Mouse (Mus musculus) heart, embryonic 11.5 days (tissue): ENCODE data around the gene Anks1. TPM values are rescaled to one million over a fixed set of nuclear protein-coding genes. Genes with fewer than 3 reads are reported as not detected.

Source experiments
- ATAC-seq: fragments of 200-750 bp; cut with Nextera tagmentation; replicated peaks from 2 replicates; pipeline ENCODE4 v1.8.0; 2017; ENCODE audit warnings: moderate library complexity; ENCODE audit not compliant: insufficient number of reproducible peaks, low FRiP score, low TSS enrichment
- H3K27ac ChIP-seq: fragments of 300-500 bp; sonication (generic); 2 replicates; pipeline ENCODE4 v1.5.1; 2014; ENCODE audit warnings: mild to moderate bottlenecking, low read depth, low read length
- H3K27me3 ChIP-seq: fragments of 300-500 bp; sonication (generic); 2 replicates; pipeline ENCODE4 v1.6.1; 2014; ENCODE audit warnings: mild to moderate bottlenecking, low read length, mixed read lengths; ENCODE audit not compliant: control insufficient read depth, insufficient read depth
- H3K36me3 ChIP-seq: fragments of 300-500 bp; sonication (generic); 2 replicates; pipeline ENCODE4 v1.6.1; 2014; ENCODE audit warnings: mild to moderate bottlenecking, low read length, moderate library complexity, mixed read lengths; ENCODE audit not compliant: control insufficient read depth, insufficient read depth
- H3K4me1 ChIP-seq: fragments of 300-500 bp; sonication (generic); 2 replicates; pipeline ENCODE4 v1.6.1; 2014; ENCODE audit warnings: low read length; ENCODE audit not compliant: control insufficient read depth, insufficient read depth
- H3K4me2 ChIP-seq: fragments of 300-500 bp; sonication (generic); 2 replicates; pipeline ENCODE4 v1.6.1; 2014; ENCODE audit warnings: mild to moderate bottlenecking, moderate library complexity
- H3K4me3 ChIP-seq: fragments of 300-500 bp; sonication (generic); 2 replicates; pipeline ENCODE4 v1.5.1; 2014; ENCODE audit warnings: low read depth, low read length
- H3K9ac ChIP-seq: fragments of 300-500 bp; sonication (generic); 2 replicates; pipeline ENCODE4 v1.6.1; 2014; ENCODE audit warnings: mild to moderate bottlenecking, low read depth, low read length, moderate library complexity
- H3K9me3 ChIP-seq: fragments of 300-500 bp; sonication (generic); replicated peaks from 2 replicates; pipeline ENCODE4 v1.6.1; 2016; ENCODE audit warnings: low read length; ENCODE audit not compliant: control insufficient read depth
- WGBS: fragments of 180-500 bp; shearing (Covaris S2); extraction: QIAGEN DNeasy Blood & Tissue Kit; methylation state at CpG from one replicate; pipeline ENCODE4 v1.1.7; 2014; ENCODE audit not compliant: insufficient replicate concordance; 5-methylcytosine and 5-hydroxymethylcytosine counted together
- polyA plus RNA-seq: library from polyadenylated mRNA; unstranded; fragments of >200 nt; fragmentation: Nextera tagmentation; extraction: Ambion mirVana; gene quantifications from 2 replicates; pipeline ENCODE4 v1.2.1, GENCODE M21; 2014

Anks1 gene
- polyA plus RNA-seq, 1 experiment from 2014 or later = 6.9 TPM

GRCm38 (mm10) chr17:28088718-28089117, 179.6 kb downstream of the Anks1 start:
- Histone ChIP-seq H3K27ac (no peak overlapping the region), H3K36me3 (no peaks in the 10 kb centered on the region), H3K27me3 (no peaks in the 10 kb centered on the region), H3K4me3 (no peak overlapping the region), H3K9me3 (0 out of 2 replicates have a peak, but pooled peaks cover 2% of the 10 kb centered on the region), H3K9ac (no peak overlapping the region), H3K4me2 (no peak overlapping the region), H3K4me1 (peaks cover 14% of the 10 kb centered on the region)
- ATAC-seq = no peak
- 81% methylated on average over 6 of the region's 6 CpGs for WGBS

- Histone ChIP-seq H3K4me3 (no peak overlapping the region), H3K36me3 (no peaks in the 10 kb centered on the region), H3K27me3 (no peaks in the 10 kb centered on the region), H3K4me2 (no peak overlapping the region), H3K4me1 (peaks cover 7% of the 10 kb centered on the region), H3K9me3 (peaks cover 5% of the 10 kb centered on the region; the same call in 1 of the 2 replicates), H3K9ac (no peak overlapping the region), H3K27ac (no peak overlapping the region)
- WGBS = 89% methylated on average over 2 of the region's 2 CpGs
- ATAC-seq = no peak
These were observed 183.2 kb downstream of the Anks1 start for GRCm38 (mm10) chr17:28092297-28092696.

GRCm38 (mm10) chr17:28093837-28094236, 184.7 kb downstream of the Anks1 start:
- no peak overlapping the region for H3K4me3 ChIP-seq
- no peak overlapping the region for H3K27ac ChIP-seq
- no peak overlapping the region for H3K9ac ChIP-seq
- H3K4me1 ChIP-seq = no peaks in the 10 kb centered on the region
- WGBS = 75% methylated on average over 3 of the region's 3 CpGs
- H3K9me3 ChIP-seq = peaks cover 5% of the 10 kb centered on the region; the same call in 1 of the 2 replicates
- no peak for ATAC-seq
- H3K36me3 ChIP-seq = no peaks in the 10 kb centered on the region
- no peak overlapping the region for H3K4me2 ChIP-seq
- peaks cover 3% of the 10 kb centered on the region; the same call in 1 of the 2 replicates for H3K27me3 ChIP-seq

GRCm38 (mm10) chr17:28096418-28096817, 187.3 kb downstream of the Anks1 start:
- no peak overlapping the region for H3K9ac ChIP-seq
- peaks cover 3% of the 10 kb centered on the region; the same call in 1 of the 2 replicates for H3K27me3 ChIP-seq
- H3K36me3 ChIP-seq = no peaks in the 10 kb centered on the region
- H3K4me1 ChIP-seq = no peaks in the 10 kb centered on the region
- ATAC-seq = no peak
- no peak overlapping the region for H3K27ac ChIP-seq
- no peak overlapping the region for H3K4me2 ChIP-seq
- peaks cover 5% of the 10 kb centered on the region; the same call in 1 of the 2 replicates for H3K9me3 ChIP-seq
- no peak overlapping the region for H3K4me3 ChIP-seq
- 79% methylated on average over 10 of the region's 10 CpGs for WGBS

GRCm38 (mm10) chr17:28097308-28097707, 188.2 kb downstream of the Anks1 start:
- Histone ChIP-seq H3K27ac (no peak overlapping the region), H3K9ac (no peak overlapping the region), H3K4me1 (no peaks in the 10 kb centered on the region), H3K4me3 (no peak overlapping the region), H3K27me3 (peaks cover 3% of the 10 kb centered on the region; the same call in 1 of the 2 replicates), H3K4me2 (no peak overlapping the region), H3K9me3 (peaks cover 3% of the 10 kb centered on the region; the same call in 1 of the 2 replicates), H3K36me3 (no peaks in the 10 kb centered on the region)
- WGBS = 79% methylated on average over 13 of the region's 13 CpGs
- no peak for ATAC-seq

- no peak overlapping the region for H3K4me3 ChIP-seq
- ATAC-seq = no peak
- H3K4me2 ChIP-seq = no peak overlapping the region
- no peaks in the 10 kb centered on the region for H3K9me3 ChIP-seq
- WGBS = 59% methylated on average over 3 of the region's 3 CpGs
- no peaks in the 10 kb centered on the region for H3K4me1 ChIP-seq
- H3K36me3 ChIP-seq = no peaks in the 10 kb centered on the region
- no peak overlapping the region for H3K27ac ChIP-seq
- peaks cover 3% of the 10 kb centered on the region; the same call in 1 of the 2 replicates for H3K27me3 ChIP-seq
- no peak overlapping the region for H3K9ac ChIP-seq
These were observed 190.0 kb downstream of the Anks1 start for GRCm38 (mm10) chr17:28099086-28099485.

- Histone ChIP-seq H3K9me3 (no peaks in the 10 kb centered on the region), H3K4me1 (no peaks in the 10 kb centered on the region), H3K9ac (no peak overlapping the region), H3K36me3 (no peaks in the 10 kb centered on the region), H3K4me2 (no peak overlapping the region), H3K4me3 (no peak overlapping the region), H3K27me3 (peaks cover 3% of the 10 kb centered on the region; the same call in 1 of the 2 replicates), H3K27ac (no peak overlapping the region)
- WGBS = 90% methylated on average over 1 of the region's 1 CpGs
- no peak for ATAC-seq
These were observed 191.6 kb downstream of the Anks1 start for GRCm38 (mm10) chr17:28100669-28101068.

- ATAC-seq = no peak
- peaks cover 3% of the 10 kb centered on the region; the same call in 1 of the 2 replicates for H3K27me3 ChIP-seq
- H3K4me2 ChIP-seq = no peak overlapping the region
- H3K36me3 ChIP-seq = no peaks in the 10 kb centered on the region
- no peak overlapping the region for H3K27ac ChIP-seq
- H3K4me3 ChIP-seq = no peak overlapping the region
- H3K9ac ChIP-seq = no peak overlapping the region
- H3K9me3 ChIP-seq = no peaks in the 10 kb centered on the region
- WGBS = 65% methylated on average over 12 of the region's 12 CpGs
- H3K4me1 ChIP-seq = no peaks in the 10 kb centered on the region
These were observed 192.3 kb downstream of the Anks1 start for GRCm38 (mm10) chr17:28101284-28101887.

- 41% methylated on average over 10 of the region's 10 CpGs for WGBS
- Histone ChIP-seq H3K9ac (no peak overlapping the region), H3K4me1 (peaks cover 2% of the 10 kb centered on the region; the same call in 1 of the 2 replicates), H3K4me2 (no peak overlapping the region), H3K27me3 (peaks cover 3% of the 10 kb centered on the region; the same call in 1 of the 2 replicates), H3K9me3 (no peaks in the 10 kb centered on the region), H3K4me3 (no peak overlapping the region), H3K27ac (no peak overlapping the region), H3K36me3 (no peaks in the 10 kb centered on the region)
- ATAC-seq = no peak
These were observed 192.8 kb downstream of the Anks1 start for GRCm38 (mm10) chr17:28101902-28102319.
